Mouse (Mus musculus): Measurements from ENCODE around the gene Cd47.

GRCm38 (mm10) chr16:49887811-49888564, 87.7 kb downstream of the Cd47 start:
- no peak for TF ChIP-seq EP300 (optimal IDR thresholded peaks at IDR 0.05)
- TF ChIP-seq CTCF (IDR thresholded peaks at IDR 0.05; ENCODE audit: low read depth): no peak

Measured in stomach, postnatal 0 days (tissue).